Mouse (Mus musculus) MEL (cell line): Measurements from ENCODE around the gene Dcp1a. TPM values are rescaled to one million over a fixed set of nuclear protein-coding genes. Genes with fewer than 3 reads are reported as not detected.

Source experiments
- DNase-seq: peaks from one replicate; pipeline ENCODE4 v3.0.0; 2011; ENCODE audit warnings: low read depth, low spot score
- H3K27ac ChIP-seq: 2 replicates; pipeline ENCODE4 v1.5.1; 2012; ENCODE audit warnings: low read depth, mild to moderate bottlenecking, control low read depth, low read length, moderate library complexity; ENCODE audit not compliant: control insufficient read depth
- H3K27me3 ChIP-seq, 2 experiments: fragments of 150-350 bp in 1 of 2; sonication (generic) in 1 of 2; 2 replicates each; pipeline ENCODE4 v1.6.1; 2012; ENCODE audit warnings: low read length in 2 of 2, mild to moderate bottlenecking in 2 of 2, improper control_type of control experiment in 1 of 2, moderate library complexity in 1 of 2; ENCODE audit not compliant: insufficient read depth in 2 of 2, control insufficient read depth in 1 of 2
- H3K36me3 ChIP-seq, 2 experiments: 2 replicates each; pipeline ENCODE4 v1.6.1; 2012 to 2014; ENCODE audit warnings: low read length in 2 of 2, improper control_type of control experiment in 1 of 2, inconsistent platforms in 1 of 2, mild to moderate bottlenecking in 1 of 2; ENCODE audit not compliant: insufficient read depth in 2 of 2, control insufficient read depth in 1 of 2
- H3K4me1 ChIP-seq, 2 experiments: fragments of 150-350 bp in 1 of 2; sonication (generic) in 1 of 2; 2 replicates each; pipeline ENCODE4 v1.6.1; 2012; ENCODE audit warnings: low read length in 2 of 2, improper control_type of control experiment in 1 of 2, mild to moderate bottlenecking in 1 of 2; ENCODE audit not compliant: insufficient read depth in 2 of 2, control insufficient read depth in 1 of 2
- H3K4me3 ChIP-seq, 2 experiments: fragments of 150-350 bp in 1 of 2; sonication (generic) in 1 of 2; 2 replicates each; pipeline ENCODE4 v1.5.1; 2012; ENCODE audit warnings: low read depth in 2 of 2, low read length in 2 of 2, mild to moderate bottlenecking in 2 of 2, moderate library complexity in 2 of 2, control low read depth in 1 of 2, improper control_type of control experiment in 1 of 2; ENCODE audit not compliant: control insufficient read depth in 1 of 2, insufficient read depth in 1 of 2
- H3K79me2 ChIP-seq: 2 replicates; pipeline ENCODE4 v1.6.1; 2012; ENCODE audit warnings: mild to moderate bottlenecking, low read length, moderate library complexity; ENCODE audit not compliant: control insufficient read depth, poor library complexity, insufficient read depth
- H3K9ac ChIP-seq: 2 replicates; pipeline ENCODE4 v1.6.1; 2012; ENCODE audit warnings: low read depth, mild to moderate bottlenecking, control low read depth, low read length, moderate library complexity; ENCODE audit not compliant: control insufficient read depth, poor library complexity, severe bottlenecking
- H3K9me3 ChIP-seq: fragments of 150-350 bp; sonication (generic); replicated peaks from 2 replicates; pipeline ENCODE4 v1.6.1; 2012; ENCODE audit warnings: mild to moderate bottlenecking, low read length, improper control_type of control experiment, moderate library complexity; ENCODE audit not compliant: insufficient read depth
- CHD2 ChIP-seq: IDR thresholded peaks from 2 replicates; pipeline ENCODE4 v1.6.1; 2011; ENCODE audit warnings: low read length, improper control_type of control experiment
- CTCF ChIP-seq, 3 experiments: IDR thresholded peaks in 2 of 3; conservative IDR thresholded peaks in 1 of 3; 2 replicates each; pipeline ENCODE4 v1.5.1; 2011 to 2012; ENCODE audit warnings: low read length in 3 of 3, low read depth in 2 of 3, mild to moderate bottlenecking in 2 of 3, improper control_type of control experiment in 1 of 3, inconsistent platforms in 1 of 3, mixed read lengths in 1 of 3, moderate library complexity in 1 of 3; ENCODE audit not compliant: control insufficient read depth in 1 of 3, insufficient read depth in 1 of 3, poor library complexity in 1 of 3, severe bottlenecking in 1 of 3
- E2F4 ChIP-seq: IDR thresholded peaks from 2 replicates; pipeline ENCODE4 v1.6.1; 2011; ENCODE audit warnings: low read depth, low read length, improper control_type of control experiment, borderline replicate concordance
- ELF1 ChIP-seq: IDR thresholded peaks from 2 replicates; pipeline ENCODE4 v1.6.1; 2014; ENCODE audit warnings: low read depth, mild to moderate bottlenecking, inconsistent platforms, low read length, improper control_type of control experiment, moderate library complexity
- ETS1 ChIP-seq: IDR thresholded peaks from 2 replicates; pipeline ENCODE4 v1.6.1; 2012; ENCODE audit warnings: low read depth, mild to moderate bottlenecking, inconsistent platforms, low read length, improper control_type of control experiment, moderate library complexity
- GABPA ChIP-seq: IDR thresholded peaks from 2 replicates; pipeline ENCODE4 v1.6.1; 2012; ENCODE audit warnings: low read depth, mild to moderate bottlenecking, inconsistent platforms, low read length, improper control_type of control experiment, moderate library complexity
- GATA1 ChIP-seq: IDR thresholded peaks from 2 replicates; pipeline ENCODE4 v1.6.1; 2011; ENCODE audit warnings: low read depth, low read length, improper control_type of control experiment
- HCFC1 ChIP-seq: IDR thresholded peaks from 2 replicates; pipeline ENCODE4 v1.6.1; 2012; ENCODE audit warnings: low read depth, mild to moderate bottlenecking, inconsistent platforms, low read length, improper control_type of control experiment, moderate library complexity
- JUND ChIP-seq: IDR thresholded peaks from 2 replicates; pipeline ENCODE4 v1.6.1; 2011; ENCODE audit warnings: low read depth, mild to moderate bottlenecking, improper control_type of control experiment, low read length
- KAT2A ChIP-seq: conservative IDR thresholded peaks from 2 replicates; pipeline ENCODE4 v1.6.1; 2012; ENCODE audit warnings: low read depth, low read length, improper control_type of control experiment, inconsistent platforms
- MAFK ChIP-seq: IDR thresholded peaks from 2 replicates; pipeline ENCODE4 v1.6.1; 2011; ENCODE audit warnings: low read depth, mild to moderate bottlenecking, low read length, improper control_type of control experiment, borderline replicate concordance
- MAZ ChIP-seq: IDR thresholded peaks from 2 replicates; pipeline ENCODE4 v1.6.1; 2012; ENCODE audit warnings: low read depth, mild to moderate bottlenecking, inconsistent platforms, low read length, improper control_type of control experiment
- MYC ChIP-seq: IDR thresholded peaks from 2 replicates; pipeline ENCODE4 v1.6.1; 2011; ENCODE audit warnings: low read depth, mild to moderate bottlenecking, low read length, improper control_type of control experiment, moderate library complexity
- NRF1 ChIP-seq: IDR thresholded peaks from 2 replicates; pipeline ENCODE4 v1.6.1; 2014; ENCODE audit warnings: low read depth, mild to moderate bottlenecking, inconsistent platforms, low read length, improper control_type of control experiment, moderate library complexity; ENCODE audit not compliant: poor library complexity, insufficient read depth, severe bottlenecking
- POLR2AphosphoS5 ChIP-seq: IDR thresholded peaks from 2 replicates; pipeline ENCODE4 v1.6.1; 2012; ENCODE audit warnings: low read depth, borderline replicate concordance, mild to moderate bottlenecking, inconsistent platforms, low read length, moderate library complexity, mixed read lengths
- RAD21 ChIP-seq: IDR thresholded peaks from 2 replicates; pipeline ENCODE4 v1.6.1; 2011; ENCODE audit warnings: mild to moderate bottlenecking, low read depth, low read length, improper control_type of control experiment
- RCOR1 ChIP-seq: IDR thresholded peaks from 2 replicates; pipeline ENCODE4 v1.6.1; 2012; ENCODE audit warnings: low read depth, mild to moderate bottlenecking, inconsistent platforms, low read length, improper control_type of control experiment
- SMC3 ChIP-seq: IDR thresholded peaks from 2 replicates; pipeline ENCODE4 v1.6.1; 2011; ENCODE audit warnings: low read depth, low read length, improper control_type of control experiment
- TAL1 ChIP-seq: IDR thresholded peaks from 2 replicates; pipeline ENCODE4 v1.6.1; 2012; ENCODE audit warnings: mild to moderate bottlenecking, inconsistent platforms, low read length, moderate library complexity, mixed read lengths
- TBP ChIP-seq: IDR thresholded peaks from 2 replicates; pipeline ENCODE4 v1.8.0; 2011; ENCODE audit warnings: low read depth, low read length, improper control_type of control experiment
- USF1 ChIP-seq: IDR thresholded peaks from 2 replicates; pipeline ENCODE4 v1.6.1; 2014; ENCODE audit warnings: low read depth, mild to moderate bottlenecking, inconsistent platforms, low read length, improper control_type of control experiment, moderate library complexity
- ZMIZ1 ChIP-seq: IDR thresholded peaks from 2 replicates; pipeline ENCODE4 v1.6.1; 2012; ENCODE audit warnings: low read depth, mild to moderate bottlenecking, inconsistent platforms, low read length, improper control_type of control experiment, moderate library complexity
- ZNF384 ChIP-seq: IDR thresholded peaks from 2 replicates; pipeline ENCODE4 v1.6.1; 2012; ENCODE audit warnings: low read depth, mild to moderate bottlenecking, inconsistent platforms, low read length, improper control_type of control experiment
- polyA plus RNA-seq, 2 experiments: library from polyadenylated mRNA; stranded (reverse) in 1 of 2; unstranded in 1 of 2; fragments of >175 nt in 1 of 2; fragments of >200 nt in 1 of 2; gene quantifications; 2 replicates each; pipeline versions ENCODE4 v1.2.1 to v1.2.4; 2012; ENCODE audit warnings: low replicate concordance in 2 of 2, low read depth in 1 of 2; ENCODE audit not compliant: insufficient read length in 2 of 2, insufficient read depth in 1 of 2, missing spikeins in 1 of 2
- total RNA-seq: library from RNA; depleted of rRNA; stranded (reverse); fragments of 300-350 nt; gene quantifications from 2 replicates; pipeline ENCODE4 v1.2.3, GENCODE M21; 2012

Gene Dcp1a
- total and polyA plus RNA-seq, 3 experiments, result 21.4 to 31.4 TPM; not detected in 1

- Histone ChIP-seq H3K9ac (no peak overlapping the region), H3K4me1 (no peaks in the 10 kb centered on the region)
- no peak for TF ChIP-seq CHD2
- no peak for TF ChIP-seq MYC
- no peak for TF ChIP-seq TAL1
- no peak for TF ChIP-seq JUND
- no peak for TF ChIP-seq MAZ
- TF ChIP-seq USF1, result no peak
- TF ChIP-seq ZMIZ1, result no peak
- no peak for TF ChIP-seq TBP
- TF ChIP-seq RCOR1, result no peak
These were observed 39.4 kb upstream of the Dcp1a start for GRCm38 (mm10) chr14:30439915-30440314.

GRCm38 (mm10) chr14:30455801-30456595, 23.3 kb upstream of the Dcp1a start:
- Histone ChIP-seq H3K79me2 (no peaks in the 10 kb centered on the region), H3K4me1 (peaks cover 0 to 13% of the 10 kb centered on the region in 2 experiments; a peak in 2 of 4 replicates), H3K27ac (no peak overlapping the region), H3K36me3 (peaks cover 0 to 5% of the 10 kb centered on the region in 2 experiments; a peak in 2 of 4 replicates), H3K27me3 (peaks cover 7 to 12% of the 10 kb centered on the region in 2 experiments), H3K9ac (no peak overlapping the region), H3K9me3 (no peaks in the 10 kb centered on the region), H3K4me3 (no peak overlapping the region)
- DNase-seq, result no peak
- TF ChIP-seq TBP, result no peak
- no peak for TF ChIP-seq ETS1
- no peak for TF ChIP-seq RAD21
- TF ChIP-seq TAL1, result no peak
- no peak for TF ChIP-seq SMC3
- no peak for TF ChIP-seq NRF1
- TF ChIP-seq CTCF (IDR thresholded peaks at IDR 0.05 in 2 of 3, conservative IDR thresholded peaks at IDR 0.05 in 1 of 3; ENCODE audit: control insufficient read depth in 1 of 3, insufficient read depth in 1 of 3, low read depth in 2 of 3, low read length in 3 of 3, poor library complexity in 1 of 3, severe bottlenecking in 1 of 3), result no peak
- no peak for TF ChIP-seq E2F4
- no peak for TF ChIP-seq JUND
- TF ChIP-seq MAFK, result no peak
- TF ChIP-seq KAT2A, result no peak
- TF ChIP-seq CHD2, result no peak
- no peak for TF ChIP-seq GABPA
- TF ChIP-seq MYC, result no peak
- no peak for TF ChIP-seq GATA1
- no peak for TF ChIP-seq ELF1
- TF ChIP-seq USF1, result no peak
- TF ChIP-seq POLR2AphosphoS5, result no peak
- TF ChIP-seq HCFC1, result no peak
- no peak for TF ChIP-seq ZNF384

More at GRCm38 (mm10) chr14:30439915-30440314, 39.4 kb upstream of the Dcp1a start:
- Histone ChIP-seq H3K9me3 (no peaks in the 10 kb centered on the region), H3K4me3 (no peak overlapping the region), H3K27me3 (peaks cover 9 to 14% of the 10 kb centered on the region in 2 experiments), H3K36me3 (no peaks in the 10 kb centered on the region), H3K27ac (no peak overlapping the region), H3K79me2 (no peaks in the 10 kb centered on the region)
- DNase-seq, result no peak
